Comparison of ENCODE assay signal across 25 mouse cellular contexts in the genomic region with DNA sequence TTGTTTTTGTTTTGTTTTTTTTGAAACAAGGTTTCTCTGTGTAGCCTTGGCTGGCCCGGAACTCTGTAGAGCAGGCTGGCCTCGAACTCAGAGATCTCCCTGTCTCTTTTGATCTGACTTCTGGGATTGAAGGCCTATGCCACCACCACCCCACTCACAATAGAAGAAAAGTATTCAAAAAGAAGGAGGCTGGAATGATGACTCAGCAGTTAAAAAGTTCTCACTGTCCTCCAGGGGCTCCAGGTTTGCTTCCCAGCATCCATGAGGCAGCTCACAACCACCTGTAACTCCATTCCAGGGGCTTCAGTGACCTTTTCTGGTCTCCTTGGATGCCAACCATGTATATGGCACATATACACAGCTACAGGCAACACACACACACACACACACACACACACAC.
"Had no signal": no experiment of that assay in that cellular context is flagged by ENCODE, and none has a peak within 500 bp of the region (broad histone marks: within the 10 kb centered on the region; RNA-seq: fewer than 3 reads in every experiment).

No protein-coding gene starts in this region.

- H3K27me3 ChIP-seq: heart, embryonic 15.5 days; hindbrain, embryonic 12.5 days; intestine, embryonic 15.5 days had no signal

- H3K4me3 ChIP-seq: gastrocnemius, adult 2 months; heart, adult 2 months; heart, embryonic 13.5 days; heart, embryonic 15.5 days; hindbrain, embryonic 10.5 days; hindbrain, embryonic 12.5 days; intestine, embryonic 15.5 days; limb, embryonic 10.5 days; limb, embryonic 12.5 days had no signal

- H3K9me3 ChIP-seq: heart, embryonic 13.5 days; heart, embryonic 15.5 days; hindbrain, embryonic 10.5 days; hindbrain, embryonic 12.5 days; intestine, embryonic 15.5 days; limb, embryonic 10.5 days; limb, embryonic 12.5 days had no signal

- H3K9ac ChIP-seq: heart, embryonic 13.5 days; heart, embryonic 15.5 days; hindbrain, embryonic 12.5 days; hindbrain, embryonic 14.5 days; intestine, embryonic 15.5 days; limb, embryonic 12.5 days; liver, embryonic 14.5 days had no signal

- DNase-seq: gastrocnemius, adult 2 months; gastrocnemius, postnatal 10 days; gastrocnemius, postnatal 25 days; heart, adult 2 months; heart, postnatal 14 days; heart, postnatal 36 days; kidney, adult 18-20 months; kidney, adult 8-10 months; kidney, postnatal 10 days; kidney, postnatal 25 days; kidney, postnatal 4 days; layer of hippocampus, adult 9-11 months; layer of hippocampus, postnatal 36 days; liver had no signal

- H3K36me3 ChIP-seq: heart, embryonic 13.5 days; heart, embryonic 15.5 days; hindbrain, embryonic 10.5 days; hindbrain, embryonic 12.5 days; intestine, embryonic 15.5 days; limb, embryonic 10.5 days; limb, embryonic 12.5 days had no signal

- H3K4me2 ChIP-seq: heart, embryonic 11.5 days; heart, embryonic 13.5 days; heart, embryonic 15.5 days; hindbrain, embryonic 12.5 days; hindbrain, embryonic 14.5 days; intestine, embryonic 15.5 days; limb, embryonic 12.5 days; liver, embryonic 11.5 days had no signal

- H3K4me1 ChIP-seq: hindbrain, embryonic 10.5 days; hindbrain, embryonic 12.5 days; intestine, embryonic 15.5 days; limb, embryonic 10.5 days; limb, embryonic 12.5 days had no signal

- H3K27ac ChIP-seq: gastrocnemius, adult 2 months; heart, adult 2 months; heart, embryonic 13.5 days; heart, embryonic 15.5 days; hindbrain, embryonic 10.5 days; hindbrain, embryonic 12.5 days; hindbrain, embryonic 14.5 days; intestine, embryonic 15.5 days; limb, embryonic 10.5 days; limb, embryonic 12.5 days; liver, embryonic 14.5 days had no signal
